Mouse (Mus musculus) lung, adult 2 months (tissue): Measurements from ENCODE around the gene Cyp2f2. TPM values are rescaled to one million over a fixed set of nuclear protein-coding genes. Genes with fewer than 3 reads are reported as not detected.

Source experiments
- DNase-seq: peaks from one replicate; pipeline ENCODE4 v3.0.0; 2022
- H3K4me1 ChIP-seq: fragments of 200-500 bp; 2 replicates; pipeline ENCODE4 v1.6.1; 2011; ENCODE audit warnings: low read length; ENCODE audit not compliant: control insufficient read depth, insufficient read depth
- H3K4me3 ChIP-seq: fragments of 200-500 bp; replicated peaks from 2 replicates; pipeline ENCODE3; 2011; ENCODE audit warnings: low read depth, mild to moderate bottlenecking, control low read depth, low read length; ENCODE audit errors: extremely low read depth
- CTCF ChIP-seq: fragments of 200-500 bp; IDR thresholded peaks from 2 replicates; pipeline ENCODE4 v1.5.1; 2011; ENCODE audit warnings: mild to moderate bottlenecking, low read length, control low read depth; ENCODE audit not compliant: insufficient read depth
- POLR2A ChIP-seq: fragments of 200-500 bp; IDR thresholded peaks from 2 replicates; pipeline ENCODE4 v1.6.1; 2011; ENCODE audit warnings: low read depth, mild to moderate bottlenecking, control low read depth, low read length, borderline replicate concordance; ENCODE audit errors: extremely low read depth
- WGBS: fragments of 180-500 bp; shearing (Covaris S2); methylation state at CpG from one replicate; pipeline ENCODE4 v1.1.7; 2018; 5-methylcytosine and 5-hydroxymethylcytosine counted together
- polyA plus RNA-seq: library from polyadenylated mRNA; depleted of rRNA; stranded (reverse); fragments of >200 nt; gene quantifications from 2 replicates; pipeline ENCODE4 v1.2.3, GENCODE M21; 2012

Gene Cyp2f2
- polyA plus RNA-seq, 1 experiment, result 4,289 TPM

- no peak for DNase-seq
- no peak overlapping the region for H3K4me3 ChIP-seq
- no peaks in the 10 kb centered on the region for H3K4me1 ChIP-seq
- no peak for TF ChIP-seq CTCF
- TF ChIP-seq POLR2A, result no peak
- WGBS, result 35% methylated on average over 8 of the region's 8 CpGs
Measured at GRCm38 (mm10) chr7:27136410-27136996, 16.8 kb downstream of the Cyp2f2 start.

DNA sequence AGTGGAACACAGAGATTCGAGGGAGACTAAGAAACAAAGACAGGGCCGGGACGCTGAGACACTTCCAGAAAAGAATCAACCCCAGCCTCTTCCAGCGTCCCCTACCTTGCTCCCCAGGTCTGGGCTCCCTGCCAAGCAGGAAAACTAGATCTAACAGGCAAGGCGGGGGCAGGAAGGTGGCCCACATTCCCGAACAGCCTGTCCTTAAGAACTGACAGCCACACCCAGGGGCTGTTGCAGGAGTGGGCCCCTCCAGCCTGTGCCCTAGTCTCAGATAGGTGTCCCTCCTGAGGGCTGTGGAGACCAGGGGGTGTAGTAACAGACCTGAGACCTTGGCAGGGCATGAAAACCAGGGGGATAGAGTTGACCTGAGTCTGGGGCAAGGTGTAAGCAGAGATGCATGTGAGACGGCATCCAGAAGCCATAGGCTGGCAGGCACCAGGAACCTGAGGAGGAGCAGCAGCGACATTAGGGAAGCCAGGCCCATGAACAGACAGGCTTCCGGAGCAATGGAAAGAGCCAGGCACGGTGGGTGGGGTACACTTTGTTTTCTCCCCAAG lies 33.6 kb downstream of the Cyp2f2 start, which contains the start of gene Cyp2t4:
Gene Cyp2t4 (plus strand): TSS at position 510 of the 560 bp plus-strand sequence.
- no peak within 1 kb of the TSS for H3K4me3 ChIP-seq
- 26% methylated on average over 10 of the region's 10 CpGs for WGBS
- DNase-seq, result peak; percentile 54
- TF ChIP-seq CTCF, result no peak
- no peak for TF ChIP-seq POLR2A
- peaks cover 5% of the 10 kb centered on the region for H3K4me1 ChIP-seq

DNA sequence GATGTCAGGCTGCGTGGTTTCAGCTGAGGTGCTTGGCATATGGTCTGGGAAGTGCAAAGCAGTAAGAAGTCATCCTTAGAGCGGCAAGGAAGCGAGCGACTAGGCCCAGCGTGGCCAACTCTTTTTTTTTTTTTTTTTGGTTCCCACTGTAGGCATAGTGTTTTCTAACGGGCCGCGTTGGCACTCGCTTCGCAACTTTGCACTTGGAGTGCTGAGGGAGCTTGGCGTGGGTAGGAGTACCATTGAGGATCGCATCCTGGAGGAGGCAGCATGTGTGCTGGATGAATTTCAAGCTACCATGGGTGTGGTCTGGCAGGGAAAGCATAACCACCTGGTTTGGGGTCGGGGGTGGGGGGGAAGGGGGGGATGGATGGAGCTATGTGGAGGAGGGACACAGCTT lies 36.3 kb downstream of the Cyp2f2 start:
- Histone ChIP-seq H3K4me1 (peaks cover 11% of the 10 kb centered on the region), H3K4me3 (no peak overlapping the region)
- no peak for DNase-seq
- TF ChIP-seq POLR2A (no peak), CTCF (no peak)
- WGBS, result 66% methylated on average over 13 of the region's 13 CpGs

- no peak for TF ChIP-seq POLR2A
- Histone ChIP-seq H3K4me3 (no peak overlapping the region), H3K4me1 (peaks cover 22% of the 10 kb centered on the region)
- WGBS, result 84% methylated on average over 9 of the region's 9 CpGs
- DNase-seq, result no peak
Measured at GRCm38 (mm10) chr7:27158171-27158570, 38.5 kb downstream of the Cyp2f2 start.

- H3K4me3 ChIP-seq, result no peak overlapping the region
- peaks cover 26% of the 10 kb centered on the region for H3K4me1 ChIP-seq
- TF ChIP-seq POLR2A (no peak), CTCF (no peak)
- WGBS, result 89% methylated on average over 6 of the region's 6 CpGs
- no peak for DNase-seq
Measured at GRCm38 (mm10) chr7:27159256-27159655, 39.5 kb downstream of the Cyp2f2 start.

DNA sequence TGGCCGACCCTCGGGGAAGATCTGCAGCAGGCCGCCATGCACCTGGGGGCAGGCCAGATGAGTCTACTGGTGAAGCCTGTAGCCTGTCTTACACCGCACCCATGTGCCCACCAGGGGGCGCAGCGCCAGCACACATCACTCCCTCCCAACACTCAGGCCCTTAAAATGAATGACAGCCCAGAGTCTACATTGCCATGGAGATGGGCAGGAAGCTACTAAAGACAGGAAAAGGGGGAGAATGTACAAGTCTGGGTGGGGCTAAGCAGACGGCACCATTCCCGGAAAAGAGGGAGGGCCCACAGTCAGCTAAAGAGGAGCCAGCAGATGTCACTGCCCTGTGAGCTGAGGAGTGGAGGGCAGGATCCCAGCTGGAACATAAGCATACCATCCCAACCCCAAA lies 40.2 kb downstream of the Cyp2f2 start:
- 6% methylated on average over 8 of the region's 8 CpGs for WGBS
- H3K4me1 ChIP-seq, result peaks cover 32% of the 10 kb centered on the region
- peak; percentile 92 for TF ChIP-seq CTCF
- peak; percentile 50; the same call in 1 of the 2 replicates for TF ChIP-seq POLR2A
- peak; percentile 85 for DNase-seq
- no peak overlapping the region for H3K4me3 ChIP-seq

- TF ChIP-seq POLR2A, result no peak
- no peak for TF ChIP-seq CTCF
- H3K4me1 ChIP-seq, result peaks cover 37% of the 10 kb centered on the region
- 56% methylated on average over 3 of the region's 3 CpGs for WGBS
- no peak for DNase-seq
- H3K4me3 ChIP-seq, result no peak overlapping the region
Measured at GRCm38 (mm10) chr7:27160921-27161320, 41.2 kb downstream of the Cyp2f2 start.

GRCm38 (mm10) chr7:27161744-27162143 lies 42.0 kb downstream of the Cyp2f2 start:
- Histone ChIP-seq H3K4me3 (no peak overlapping the region), H3K4me1 (peaks cover 37% of the 10 kb centered on the region)
- DNase-seq, result no peak
- 69% methylated on average over 4 of the region's 4 CpGs for WGBS
- TF ChIP-seq POLR2A, result no peak
- no peak for TF ChIP-seq CTCF

DNA sequence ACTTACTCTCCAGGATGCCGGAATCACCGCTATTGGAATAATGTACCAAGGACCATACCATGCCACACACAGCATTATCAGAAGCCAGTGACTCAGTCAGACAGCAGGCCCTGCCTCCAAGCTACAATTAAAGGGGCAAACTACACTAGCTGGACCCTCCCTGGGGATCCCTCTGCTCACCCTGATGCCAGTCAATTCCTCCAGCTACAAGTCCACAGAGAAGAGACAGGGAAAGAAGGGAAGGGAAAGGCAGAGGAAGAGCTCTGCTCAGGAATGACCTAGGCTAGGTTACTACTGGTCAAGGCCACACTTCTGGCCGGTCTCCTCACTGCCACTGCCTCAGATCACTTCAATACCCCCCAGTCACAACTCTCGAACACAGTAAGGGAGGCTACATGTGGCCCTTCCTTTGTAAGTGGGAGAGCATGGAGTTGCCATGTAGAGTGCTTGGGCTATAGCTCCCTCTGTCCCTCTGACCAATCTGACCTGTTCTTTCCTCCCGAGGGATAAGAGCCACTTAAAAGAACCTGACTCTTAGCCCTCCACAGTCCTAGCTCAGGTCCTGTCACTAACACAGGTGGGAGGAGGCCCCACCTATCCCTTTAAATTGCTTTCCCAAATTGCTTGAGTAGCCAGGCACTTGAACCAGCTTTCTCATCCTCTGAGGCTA lies 43.2 kb downstream of the Cyp2f2 start:
- peaks cover 42% of the 10 kb centered on the region for H3K4me1 ChIP-seq
- no peak overlapping the region for H3K4me3 ChIP-seq
- TF ChIP-seq CTCF (no peak), POLR2A (no peak)
- WGBS, result 62% methylated on average over 5 of the region's 5 CpGs
- no peak for DNase-seq

- TF ChIP-seq POLR2A, result no peak
- TF ChIP-seq CTCF, result no peak
- H3K4me1 ChIP-seq, result peaks cover 42% of the 10 kb centered on the region
- 51% methylated on average over 5 of the region's 5 CpGs for WGBS
- no peak for DNase-seq
- H3K4me3 ChIP-seq, result no peak overlapping the region
Measured at GRCm38 (mm10) chr7:27163450-27163805, 43.7 kb downstream of the Cyp2f2 start.
